Mouse (Mus musculus) midbrain, embryonic 10.5 days (tissue): ENCODE measurements around the gene Sertad2. TPM values are rescaled to one million over a fixed set of nuclear protein-coding genes. Genes with fewer than 3 reads are reported as not detected.

Experiments used
- DNase-seq: peaks from one replicate; pipeline ENCODE4 v3.0.0-alpha.2; 2017; ENCODE audit warnings: low spot score
- H3K27ac ChIP-seq: fragments of 300-500 bp; sonication (generic); replicated peaks from 2 replicates; pipeline ENCODE4 v1.5.1; 2016; ENCODE audit warnings: mild to moderate bottlenecking
- H3K27me3 ChIP-seq: fragments of 300-500 bp; sonication (generic); 2 replicates; pipeline ENCODE4 v1.6.1; 2016; ENCODE audit warnings: low read depth, mild to moderate bottlenecking; ENCODE audit not compliant: poor library complexity, severe bottlenecking
- H3K36me3 ChIP-seq: fragments of 300-500 bp; sonication (generic); 2 replicates; pipeline ENCODE4 v1.6.1; 2016; ENCODE audit warnings: mild to moderate bottlenecking, moderate library complexity
- H3K4me1 ChIP-seq: fragments of 300-500 bp; sonication (generic); 2 replicates; pipeline ENCODE4 v1.6.1; 2016
- H3K4me3 ChIP-seq: fragments of 300-500 bp; sonication (generic); 2 replicates; pipeline ENCODE4 v1.5.1; 2016; ENCODE audit warnings: mild to moderate bottlenecking, moderate library complexity
- H3K9me3 ChIP-seq: fragments of 300-500 bp; sonication (generic); replicated peaks from 2 replicates; pipeline ENCODE4 v1.6.1; 2016; ENCODE audit warnings: mild to moderate bottlenecking
- WGBS: fragments of 180-500 bp; shearing (Covaris S2); methylation state at CpG from one replicate; pipeline ENCODE4 v1.1.7; 2016; 5-methylcytosine and 5-hydroxymethylcytosine counted together
- polyA plus RNA-seq: library from polyadenylated mRNA; unstranded; fragments of >200 nt; fragmentation: Nextera tagmentation; extraction: Ambion mirVana; gene quantifications from 2 replicates; pipeline ENCODE4 v1.2.1, GENCODE M21; 2016

Gene Sertad2
- polyA plus RNA-seq, 1 experiment from 2014 or later = 30.3 TPM

GRCm38 (mm10) chr11:20585297-20585696 is 42.2 kb downstream of the Sertad2 start:
- Histone ChIP-seq H3K4me3 (no peak overlapping the region), H3K4me1 (peaks cover 10% of the 10 kb centered on the region), H3K27me3 (no peaks in the 10 kb centered on the region), H3K9me3 (no peaks in the 10 kb centered on the region), H3K27ac (no peak overlapping the region), H3K36me3 (no peaks in the 10 kb centered on the region)
- 91% methylated on average over 1 of the region's 1 CpGs for WGBS
- DNase-seq = no peak

- no peaks in the 10 kb centered on the region for H3K27me3 ChIP-seq
- no peaks in the 10 kb centered on the region for H3K36me3 ChIP-seq
- peaks cover 6% of the 10 kb centered on the region for H3K4me1 ChIP-seq
- DNase-seq = no peak
- no peak overlapping the region for H3K27ac ChIP-seq
- H3K4me3 ChIP-seq = no peak overlapping the region
- H3K9me3 ChIP-seq = no peaks in the 10 kb centered on the region
Observed at GRCm38 (mm10) chr11:20586180-20586579, 43.1 kb downstream of the Sertad2 start.

GRCm38 (mm10) chr11:20589393-20589792 is 46.3 kb downstream of the Sertad2 start:
- no peak for DNase-seq
- Histone ChIP-seq H3K27me3 (no peaks in the 10 kb centered on the region), H3K9me3 (no peaks in the 10 kb centered on the region), H3K36me3 (no peaks in the 10 kb centered on the region), H3K27ac (no peak overlapping the region), H3K4me1 (peaks cover 3% of the 10 kb centered on the region; the same call in 1 of the 2 replicates), H3K4me3 (no peak overlapping the region)
- 76% methylated on average over 2 of the region's 2 CpGs for WGBS

- Histone ChIP-seq H3K27ac (no peak overlapping the region), H3K9me3 (no peaks in the 10 kb centered on the region), H3K36me3 (no peaks in the 10 kb centered on the region), H3K4me1 (peaks cover 4% of the 10 kb centered on the region; the same call in 1 of the 2 replicates), H3K4me3 (no peak overlapping the region), H3K27me3 (no peaks in the 10 kb centered on the region)
- WGBS = 72% methylated on average over 3 of the region's 3 CpGs
- no peak for DNase-seq
Observed at GRCm38 (mm10) chr11:20592010-20592409, 49.0 kb downstream of the Sertad2 start.

GRCm38 (mm10) chr11:20594229-20595201 is 51.5 kb downstream of the Sertad2 start:
- DNase-seq = no peak
- WGBS = 80% methylated on average over 22 of the region's 22 CpGs

GRCm38 (mm10) chr11:20603066-20603812 is 60.2 kb downstream of the Sertad2 start:
- no peaks in the 10 kb centered on the region for H3K27me3 ChIP-seq
- DNase-seq = peak; percentile 41
- WGBS = 80% methylated on average over 24 of the region's 24 CpGs
- peak overlapping the region; percentile 76 for H3K27ac ChIP-seq
- no peaks in the 10 kb centered on the region for H3K9me3 ChIP-seq
- peaks cover 22% of the 10 kb centered on the region for H3K4me1 ChIP-seq
- no peaks in the 10 kb centered on the region for H3K36me3 ChIP-seq
- H3K4me3 ChIP-seq = no peak overlapping the region

More at GRCm38 (mm10) chr11:20594229-20595201, 51.5 kb downstream of the Sertad2 start:
- H3K4me3 ChIP-seq = no peak overlapping the region
- no peak overlapping the region for H3K27ac ChIP-seq
- no peaks in the 10 kb centered on the region for H3K9me3 ChIP-seq
- no peaks in the 10 kb centered on the region for H3K27me3 ChIP-seq
- H3K36me3 ChIP-seq = no peaks in the 10 kb centered on the region
- peaks cover 4% of the 10 kb centered on the region; the same call in 1 of the 2 replicates for H3K4me1 ChIP-seq

GRCm38 (mm10) chr11:20604119-20604518 is 61.1 kb downstream of the Sertad2 start:
- H3K4me1 ChIP-seq = peaks cover 22% of the 10 kb centered on the region
- WGBS = 96% methylated on average over 4 of the region's 4 CpGs
- no peaks in the 10 kb centered on the region for H3K36me3 ChIP-seq
- H3K27me3 ChIP-seq = no peaks in the 10 kb centered on the region
- no peak for DNase-seq
- no peaks in the 10 kb centered on the region for H3K9me3 ChIP-seq
- H3K4me3 ChIP-seq = no peak overlapping the region
- H3K27ac ChIP-seq = peak overlapping the region; percentile 76; the same call in 1 of the 2 replicates

- no peaks in the 10 kb centered on the region for H3K9me3 ChIP-seq
- DNase-seq = no peak
- peak overlapping the region; percentile 69 for H3K27ac ChIP-seq
- WGBS = 62% methylated on average over 7 of the region's 7 CpGs
- no peak overlapping the region for H3K4me3 ChIP-seq
- no peaks in the 10 kb centered on the region for H3K27me3 ChIP-seq
- H3K36me3 ChIP-seq = no peaks in the 10 kb centered on the region
- peaks cover 22% of the 10 kb centered on the region for H3K4me1 ChIP-seq
Observed at GRCm38 (mm10) chr11:20605613-20606012, 62.6 kb downstream of the Sertad2 start.

GRCm38 (mm10) chr11:20608442-20608841 is 65.4 kb downstream of the Sertad2 start:
- Histone ChIP-seq H3K27ac (no peak overlapping the region), H3K4me3 (no peak overlapping the region), H3K4me1 (peaks cover 13% of the 10 kb centered on the region), H3K9me3 (no peaks in the 10 kb centered on the region), H3K27me3 (no peaks in the 10 kb centered on the region), H3K36me3 (no peaks in the 10 kb centered on the region)
- no peak for DNase-seq
- WGBS = 94% methylated on average over 11 of the region's 11 CpGs

GRCm38 (mm10) chr11:20613223-20613622 is 70.2 kb downstream of the Sertad2 start:
- DNase-seq = no peak
- H3K4me1 ChIP-seq = no peaks in the 10 kb centered on the region
- H3K27ac ChIP-seq = no peak overlapping the region
- no peaks in the 10 kb centered on the region for H3K36me3 ChIP-seq
- H3K4me3 ChIP-seq = no peak overlapping the region
- H3K9me3 ChIP-seq = no peaks in the 10 kb centered on the region
- 89% methylated on average over 4 of the region's 4 CpGs for WGBS
- H3K27me3 ChIP-seq = no peaks in the 10 kb centered on the region

- no peak for DNase-seq
- 78% methylated on average over 3 of the region's 3 CpGs for WGBS
- Histone ChIP-seq H3K9me3 (no peaks in the 10 kb centered on the region), H3K36me3 (no peaks in the 10 kb centered on the region), H3K27me3 (no peaks in the 10 kb centered on the region), H3K27ac (no peak overlapping the region), H3K4me3 (no peak overlapping the region), H3K4me1 (no peaks in the 10 kb centered on the region)
Observed at GRCm38 (mm10) chr11:20616103-20616502, 73.0 kb downstream of the Sertad2 start.

GRCm38 (mm10) chr11:20627146-20627545 is 84.1 kb downstream of the Sertad2 start:
- Histone ChIP-seq H3K4me3 (no peak overlapping the region), H3K27ac (no peak overlapping the region), H3K27me3 (no peaks in the 10 kb centered on the region), H3K4me1 (peaks cover 7% of the 10 kb centered on the region), H3K36me3 (no peaks in the 10 kb centered on the region), H3K9me3 (no peaks in the 10 kb centered on the region)
- no peak for DNase-seq
- 58% methylated on average over 2 of the region's 2 CpGs for WGBS

GRCm38 (mm10) chr11:20628216-20628615 is 85.2 kb downstream of the Sertad2 start:
- Histone ChIP-seq H3K4me1 (peaks cover 11% of the 10 kb centered on the region), H3K4me3 (no peak overlapping the region), H3K27me3 (no peaks in the 10 kb centered on the region), H3K9me3 (no peaks in the 10 kb centered on the region), H3K36me3 (no peaks in the 10 kb centered on the region), H3K27ac (no peak overlapping the region)
- DNase-seq = no peak
- 61% methylated on average over 2 of the region's 2 CpGs for whole genome bisulfite sequencing
